Mouse (Mus musculus) hindbrain, postnatal 0 days (tissue): ENCODE measurements at regions not wholly inside any gene's neighbourhood (a gene's known extent, or its start where the extent isn't known, plus 50 kb on each side); places are given as distances from the start of the nearest gene placed in this dataset.
A peak's percentile ranks its signal among the peaks of the same experiment; 100 is the strongest.

ENCODE experiments used
- ATAC-seq: fragments of 200-750 bp; cut with Nextera tagmentation; 2 replicates; pipeline ENCODE4 v1.8.0; 2017; ENCODE audit warnings: mild to moderate bottlenecking, moderate TSS enrichment, moderate library complexity
- DNase-seq: peaks from one replicate; pipeline ENCODE4 v3.0.0-alpha.2; 2015; ENCODE audit warnings: low spot score
- H3K27ac ChIP-seq: fragments of 300-500 bp; sonication (generic); 2 replicates; pipeline ENCODE4 v1.5.1; 2014; ENCODE audit warnings: mild to moderate bottlenecking
- H3K27me3 ChIP-seq: fragments of 300-500 bp; sonication (generic); 2 replicates; pipeline ENCODE4 v1.6.1; 2014; ENCODE audit warnings: low read length, mixed read lengths; ENCODE audit not compliant: insufficient read depth
- H3K36me3 ChIP-seq: fragments of 300-500 bp; sonication (generic); 2 replicates; pipeline ENCODE4 v1.6.1; 2014; ENCODE audit warnings: low read length, mixed read lengths; ENCODE audit not compliant: insufficient read depth
- H3K4me1 ChIP-seq: fragments of 300-500 bp; sonication (generic); 2 replicates; pipeline ENCODE4 v1.6.1; 2014; ENCODE audit warnings: antibody characterized with exemption, low read length, mixed read lengths; ENCODE audit not compliant: insufficient read depth
- H3K4me2 ChIP-seq: fragments of 300-500 bp; sonication (generic); 2 replicates; pipeline ENCODE4 v1.6.1; 2014; ENCODE audit warnings: low read depth, mild to moderate bottlenecking, low read length, moderate library complexity, mixed read lengths
- H3K4me3 ChIP-seq: fragments of 300-500 bp; sonication (generic); 2 replicates; pipeline ENCODE4 v1.5.1; 2014; ENCODE audit warnings: low read length
- H3K9ac ChIP-seq: fragments of 300-500 bp; sonication (generic); replicated peaks from 2 replicates; pipeline ENCODE4 v1.6.1; 2014; ENCODE audit warnings: mild to moderate bottlenecking, low read length, moderate library complexity, mixed read lengths
- H3K9me3 ChIP-seq: fragments of 300-500 bp; sonication (generic); 2 replicates; pipeline ENCODE4 v1.6.1; 2016; ENCODE audit warnings: low read length, mixed read lengths
- CTCF ChIP-seq: IDR thresholded peaks from 2 replicates; pipeline ENCODE4 v1.5.1; 2016; ENCODE audit warnings: antibody characterized with exemption, control low read depth, low read depth
- WGBS: fragments of 180-500 bp; shearing (Covaris S2); extraction: QIAGEN DNeasy Blood & Tissue Kit; methylation state at CpG from one replicate; pipeline ENCODE4 v1.1.7; 2014; 5-methylcytosine and 5-hydroxymethylcytosine counted together

GRCm38 (mm10) chr11:40596347-40596746, 98.7 kb downstream of the Mat2b start:
- Histone ChIP-seq H3K27ac (no peak overlapping the region), H3K9me3 (no peaks in the 10 kb centered on the region), H3K4me3 (no peak overlapping the region), H3K4me2 (no peak overlapping the region), H3K4me1 (peaks cover 14% of the 10 kb centered on the region; the same call in 1 of the 2 replicates), H3K36me3 (no peaks in the 10 kb centered on the region), H3K9ac (no peak overlapping the region), H3K27me3 (no peaks in the 10 kb centered on the region)
- ATAC-seq (no peak), DNase-seq (peak; percentile 72)
- peak; percentile 65 for TF ChIP-seq CTCF
- WGBS, result 26% methylated on average over 3 of the region's 3 CpGs

GRCm38 (mm10) chr11:40592056-40592455, 102.9 kb downstream of the Mat2b start:
- TF ChIP-seq CTCF, result no peak
- ATAC-seq, result no peak
- Histone ChIP-seq H3K9me3 (no peaks in the 10 kb centered on the region), H3K27ac (no peak overlapping the region), H3K4me2 (no peak overlapping the region), H3K4me1 (no peaks in the 10 kb centered on the region), H3K4me3 (no peak overlapping the region), H3K27me3 (no peaks in the 10 kb centered on the region), H3K9ac (no peak overlapping the region), H3K36me3 (no peaks in the 10 kb centered on the region)
- 59% methylated on average over 4 of the region's 4 CpGs for WGBS
- peak; percentile 52 for DNase-seq

GRCm38 (mm10) chr11:40573758-40574139, 121.3 kb downstream of the Mat2b start:
- no peak for DNase-seq
- Histone ChIP-seq H3K9ac (no peak overlapping the region), H3K4me2 (no peak overlapping the region), H3K36me3 (no peaks in the 10 kb centered on the region), H3K27me3 (no peaks in the 10 kb centered on the region), H3K4me3 (no peak overlapping the region), H3K27ac (no peak overlapping the region), H3K9me3 (no peaks in the 10 kb centered on the region), H3K4me1 (no peaks in the 10 kb centered on the region)
- no peak for TF ChIP-seq CTCF
- 0 out of 2 replicates have a peak, but pooled peaks have one; percentile 43 for ATAC-seq
- WGBS, result 12% methylated on average over 3 of the region's 3 CpGs

- WGBS, result 15% methylated on average over 12 of the region's 12 CpGs
- no peak overlapping the region for H3K4me3 ChIP-seq
- ATAC-seq (no peak), DNase-seq (no peak)
- peak overlapping the region; percentile 8; the same call in 1 of the 2 replicates for H3K4me2 ChIP-seq
- H3K9ac ChIP-seq, result no peak overlapping the region
- no peaks in the 10 kb centered on the region for H3K36me3 ChIP-seq
- no peak for TF ChIP-seq CTCF
- no peaks in the 10 kb centered on the region for H3K4me1 ChIP-seq
- H3K9me3 ChIP-seq, result no peaks in the 10 kb centered on the region
- H3K27ac ChIP-seq, result no peak overlapping the region
- H3K27me3 ChIP-seq, result no peaks in the 10 kb centered on the region
Observed at GRCm38 (mm10) chr11:40572953-40573757, 121.8 kb downstream of the Mat2b start.

GRCm38 (mm10) chr11:40562866-40563265, 132.1 kb downstream of the Mat2b start:
- Histone ChIP-seq H3K9ac (no peak overlapping the region), H3K4me3 (no peak overlapping the region), H3K36me3 (no peaks in the 10 kb centered on the region), H3K27ac (no peak overlapping the region), H3K27me3 (no peaks in the 10 kb centered on the region), H3K9me3 (no peaks in the 10 kb centered on the region), H3K4me2 (no peak overlapping the region), H3K4me1 (no peaks in the 10 kb centered on the region)
- DNase-seq (no peak), ATAC-seq (no peak)
- no peak for TF ChIP-seq CTCF
- WGBS, result 77% methylated on average over 6 of the region's 6 CpGs

- Histone ChIP-seq H3K27ac (no peak overlapping the region), H3K9me3 (no peaks in the 10 kb centered on the region), H3K36me3 (no peaks in the 10 kb centered on the region), H3K4me3 (no peak overlapping the region), H3K27me3 (no peaks in the 10 kb centered on the region), H3K9ac (no peak overlapping the region), H3K4me2 (no peak overlapping the region), H3K4me1 (no peaks in the 10 kb centered on the region)
- no peak for TF ChIP-seq CTCF
- WGBS, result 75% methylated on average over 2 of the region's 2 CpGs
- DNase-seq, result no peak
- ATAC-seq, result no peak
Observed at GRCm38 (mm10) chr11:40561983-40562382, 133.0 kb downstream of the Mat2b start.

GRCm38 (mm10) chr11:40561400-40561799, 133.6 kb downstream of the Mat2b start:
- Histone ChIP-seq H3K4me1 (no peaks in the 10 kb centered on the region), H3K27me3 (no peaks in the 10 kb centered on the region), H3K9ac (no peak overlapping the region), H3K36me3 (no peaks in the 10 kb centered on the region), H3K4me2 (no peak overlapping the region), H3K27ac (no peak overlapping the region), H3K4me3 (no peak overlapping the region), H3K9me3 (no peaks in the 10 kb centered on the region)
- DNase-seq (no peak), ATAC-seq (no peak)
- WGBS, result 93% methylated on average over 2 of the region's 2 CpGs
- no peak for TF ChIP-seq CTCF
